Mouse (Mus musculus) fibroblast of lung, adult 2 months (primary cell): ENCODE data around the gene Zfp579.
"Not testable (repeated sequence)": the region's sequence is repeated elsewhere in the genome, so short reads cannot be mapped to it uniquely, and the experiment has no call there.

Source experiments
- DNase-seq: peaks from one replicate; pipeline ENCODE4 v3.0.0-alpha.2; 2011; ENCODE audit warnings: low read depth

Zfp579 gene

DNA sequence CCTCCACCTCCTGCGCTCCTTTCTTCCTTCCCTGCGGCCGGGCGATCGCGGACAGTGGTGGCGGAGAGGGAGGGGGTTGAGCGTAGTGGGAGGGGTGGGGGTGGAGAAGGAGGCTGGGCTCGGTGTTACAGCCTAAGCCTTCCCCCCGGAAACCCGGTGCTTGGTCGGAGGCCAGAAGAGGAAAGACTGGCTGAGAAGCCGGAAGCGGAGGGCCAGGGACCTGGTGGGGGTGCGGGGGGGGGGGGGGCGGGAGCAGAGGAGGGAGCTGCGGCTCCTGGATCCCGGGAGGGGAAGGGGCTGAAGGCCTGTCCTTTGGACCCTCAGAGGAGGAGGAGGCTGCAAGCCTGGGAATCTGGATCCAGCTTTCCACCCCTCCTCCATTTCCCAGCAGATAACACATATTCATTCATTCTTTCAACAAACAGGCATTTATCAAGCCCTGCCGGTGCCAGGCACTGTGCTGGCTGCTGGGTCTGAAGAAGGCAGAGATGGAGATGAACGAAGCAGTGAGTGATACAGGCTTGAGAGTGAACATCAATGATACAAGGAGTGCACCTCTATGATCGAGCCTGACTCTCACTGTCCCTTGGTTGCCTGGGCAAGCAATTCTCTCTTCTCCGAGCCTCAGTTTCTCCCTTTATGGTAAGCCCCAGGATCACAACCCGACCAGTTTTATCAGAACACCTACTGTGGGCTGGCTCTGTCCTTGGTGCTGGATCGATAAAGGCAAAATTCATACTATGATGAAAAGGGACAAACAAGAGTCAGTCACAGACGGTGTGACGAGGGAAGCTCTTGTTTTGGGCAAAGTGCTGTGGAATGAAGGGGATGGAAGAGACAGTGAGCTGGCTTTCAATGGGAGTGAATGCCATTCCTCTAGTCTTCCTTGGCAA, at the start of gene Zfp579:
Gene Zfp579 (minus strand): TSS at position 156 of the 893 bp plus-strand sequence.
- DNase-seq: peak; percentile 65

DNA sequence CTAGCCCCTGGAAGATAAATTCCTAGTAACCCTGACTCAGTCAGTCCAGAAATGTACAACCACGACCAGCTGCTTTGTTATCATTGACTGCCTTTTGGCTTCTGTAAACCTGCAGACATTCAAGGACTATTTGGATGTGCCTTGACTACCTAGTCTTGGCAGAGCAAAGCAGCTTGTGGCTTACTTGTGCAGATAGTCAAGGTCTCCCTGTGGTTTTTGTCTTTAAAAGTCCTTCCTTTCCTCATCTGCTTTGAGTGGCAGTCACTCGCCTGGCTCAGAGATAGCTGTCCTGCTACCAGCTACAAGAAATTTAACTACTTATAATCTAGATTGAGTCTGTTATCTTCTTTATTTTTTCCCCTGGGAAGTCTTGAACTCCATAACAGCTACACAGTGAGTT, 49.0 kb upstream of the Zfp579 start:
- DNase-seq: no peak

DNA sequence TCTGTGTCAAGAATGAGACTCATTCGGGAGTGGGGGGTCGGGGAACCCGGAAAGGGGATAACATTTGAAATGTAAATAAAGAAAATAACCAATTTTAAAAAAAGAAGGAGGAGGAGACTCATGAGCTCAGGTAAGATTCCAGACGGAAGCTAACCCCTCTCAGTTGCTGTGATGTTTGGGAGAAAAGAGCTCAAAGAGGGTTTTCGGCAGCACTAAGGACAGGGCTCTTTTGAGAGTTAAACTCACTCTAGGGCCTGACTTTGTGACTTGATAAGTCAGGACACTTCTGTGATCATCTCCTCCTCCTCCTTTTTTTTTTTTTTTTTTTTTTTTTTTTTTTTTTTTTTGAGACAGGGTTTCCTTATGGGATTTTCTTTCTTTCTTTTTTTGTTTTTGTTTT, 43.0 kb upstream of the Zfp579 start:
- no peak for DNase-seq

DNA sequence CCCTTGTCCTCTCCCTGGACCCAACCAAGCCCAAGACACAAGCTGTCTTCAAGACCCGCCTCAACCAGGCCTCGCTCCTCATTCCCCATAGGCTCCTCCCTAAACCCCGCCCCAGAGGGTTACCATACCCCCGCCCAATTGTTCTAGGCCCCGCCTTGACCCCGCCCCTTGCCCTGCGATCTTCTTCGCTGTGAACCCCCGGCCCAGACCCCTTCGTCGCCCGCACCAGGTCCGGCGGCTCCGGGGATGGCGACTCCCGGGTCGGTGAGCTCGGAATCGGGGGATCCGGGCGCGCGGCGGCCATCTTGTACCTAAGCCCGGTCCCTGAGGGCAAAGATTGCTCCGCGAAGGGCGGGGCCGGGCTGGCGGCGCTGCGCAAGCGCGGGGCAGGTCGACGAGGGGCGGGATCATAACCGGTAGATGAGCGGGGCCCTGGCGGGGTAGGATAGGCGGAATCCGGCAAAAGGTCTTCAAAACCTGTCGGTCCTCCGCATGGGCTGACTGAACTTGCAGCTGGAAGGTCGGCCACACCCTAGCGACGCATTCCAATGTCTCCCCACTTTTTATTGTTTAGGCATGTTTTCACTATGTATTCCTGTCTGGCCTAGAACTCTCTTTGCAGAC, 42.3 kb upstream of the Zfp579 start, which contains the start of gene Zfp784:
Gene Zfp784 (minus strand): TSS at position 338 of the 624 bp plus-strand sequence.
- DNase-seq: peak; percentile 77

DNA sequence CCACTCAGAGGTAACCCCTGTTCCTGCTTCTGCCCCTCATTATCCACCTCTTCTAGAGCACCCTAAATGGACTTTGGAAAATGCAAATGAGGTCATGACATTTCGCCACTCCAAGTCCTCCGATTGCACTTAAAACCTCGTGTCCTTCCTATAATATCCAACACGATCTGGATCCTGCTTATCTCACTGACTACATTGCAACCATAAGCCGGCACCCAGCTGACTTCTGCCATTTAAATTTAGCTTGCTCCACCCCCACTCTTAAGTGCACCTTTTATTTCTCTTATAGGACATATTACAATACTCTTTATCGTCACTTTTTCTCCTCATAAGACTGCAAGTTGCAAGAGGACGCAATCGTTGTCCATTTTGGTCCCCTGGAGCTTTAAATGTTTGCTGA, 41.5 kb upstream of the Zfp579 start:
- no peak for DNase-seq

DNA sequence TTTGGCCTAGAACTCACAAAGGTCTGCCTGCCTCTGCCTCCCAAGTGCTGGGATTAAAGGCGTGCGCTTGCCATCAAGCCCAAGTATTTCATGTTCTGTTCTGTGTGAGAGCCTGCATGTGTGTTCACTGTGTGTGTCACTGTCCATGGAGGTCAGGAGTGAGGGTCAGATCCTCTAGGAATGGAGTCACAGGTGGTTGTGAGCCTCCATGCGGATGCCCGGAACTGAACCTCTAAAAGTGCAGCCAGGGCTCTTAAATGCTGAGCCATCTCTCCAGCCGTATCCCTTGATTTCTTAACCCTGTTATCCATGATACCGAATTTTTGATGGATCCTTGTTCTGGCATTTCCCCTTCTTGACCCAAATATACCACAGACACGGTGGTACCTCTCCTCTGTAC, 41.1 kb upstream of the Zfp579 start:
- no peak for DNase-seq

DNA sequence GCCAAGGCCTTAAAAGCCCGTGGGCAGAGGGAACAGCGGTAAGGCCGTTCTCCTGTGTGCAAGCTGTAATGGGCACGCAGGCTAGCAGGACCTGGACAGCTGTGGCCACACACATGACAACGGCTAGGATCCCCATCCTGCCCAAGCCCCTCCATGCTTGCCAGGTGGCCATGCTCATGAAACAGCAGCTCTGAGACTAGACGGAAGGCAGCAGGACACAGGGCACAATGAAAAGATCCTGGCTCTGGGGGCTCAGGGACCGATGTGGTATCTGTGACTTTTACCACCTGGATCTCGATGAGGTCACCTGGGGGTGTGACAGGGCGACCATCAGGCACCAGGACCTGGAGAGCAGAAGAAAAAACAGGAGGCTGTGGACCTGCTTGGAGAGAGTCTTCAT, 40.2 kb upstream of the Zfp579 start:
- DNase-seq: no peak

DNA sequence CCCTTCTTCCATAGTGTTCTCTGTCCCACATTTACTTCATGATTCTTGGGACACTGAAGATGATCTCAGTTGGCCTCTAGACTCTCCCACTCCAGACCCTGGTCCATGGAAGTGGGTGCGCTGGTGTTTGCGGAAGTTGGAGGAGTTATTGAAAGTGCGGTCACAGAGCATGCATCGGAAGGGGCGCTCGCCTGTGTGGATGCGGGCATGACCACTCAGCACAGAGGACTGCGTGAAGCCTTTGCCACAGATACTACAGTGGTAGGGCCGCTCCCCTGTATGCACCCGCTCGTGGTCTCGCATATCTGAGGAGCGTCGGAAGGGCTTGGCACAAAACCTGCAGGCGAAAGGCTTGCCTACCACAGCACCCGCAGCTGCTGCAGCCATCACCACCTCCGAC, 39.7 kb upstream of the Zfp579 start:
- DNase-seq: no peak

DNA sequence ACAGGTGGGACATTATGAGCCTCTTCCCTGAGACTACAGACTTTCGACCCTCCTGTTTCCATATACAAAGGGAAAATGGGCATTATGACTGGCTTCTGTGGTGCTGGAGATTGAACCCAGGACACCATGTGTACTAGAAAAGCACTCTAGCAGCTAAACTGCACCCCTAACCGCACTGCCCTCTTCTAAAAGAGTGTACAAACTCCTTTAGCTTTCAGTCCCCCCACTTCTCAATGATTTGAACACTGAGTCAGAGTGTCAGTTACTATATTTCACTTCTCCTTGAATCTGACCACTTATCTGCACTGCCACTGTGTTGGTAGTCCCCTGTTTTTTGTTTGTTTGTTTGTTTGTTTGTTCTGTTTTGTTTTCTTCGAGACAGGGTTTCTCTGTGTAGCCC, 37.9 kb upstream of the Zfp579 start, which contains the start of gene 4632433K11Rik:
Gene 4632433K11Rik (plus strand): TSS at position 301 of the 400 bp plus-strand sequence.
- no peak for DNase-seq

DNA sequence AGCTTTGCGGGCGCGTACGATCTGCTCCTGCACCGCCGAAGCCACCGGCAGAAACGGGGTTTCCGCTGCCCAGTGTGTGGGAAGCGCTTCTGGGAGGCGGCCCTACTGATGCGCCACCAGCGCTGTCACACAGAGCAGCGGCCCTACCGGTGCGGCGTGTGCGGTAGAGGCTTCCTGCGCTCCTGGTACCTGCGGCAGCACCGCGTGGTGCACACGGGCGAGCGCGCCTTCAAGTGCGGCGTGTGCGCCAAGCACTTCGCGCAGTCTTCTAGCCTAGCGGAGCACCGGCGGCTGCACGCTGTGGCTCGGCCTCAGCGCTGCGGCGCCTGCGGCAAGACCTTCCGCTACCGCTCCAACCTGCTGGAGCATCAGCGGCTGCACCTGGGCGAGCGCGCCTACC, 35.5 kb upstream of the Zfp579 start:
- no peak for DNase-seq

DNA sequence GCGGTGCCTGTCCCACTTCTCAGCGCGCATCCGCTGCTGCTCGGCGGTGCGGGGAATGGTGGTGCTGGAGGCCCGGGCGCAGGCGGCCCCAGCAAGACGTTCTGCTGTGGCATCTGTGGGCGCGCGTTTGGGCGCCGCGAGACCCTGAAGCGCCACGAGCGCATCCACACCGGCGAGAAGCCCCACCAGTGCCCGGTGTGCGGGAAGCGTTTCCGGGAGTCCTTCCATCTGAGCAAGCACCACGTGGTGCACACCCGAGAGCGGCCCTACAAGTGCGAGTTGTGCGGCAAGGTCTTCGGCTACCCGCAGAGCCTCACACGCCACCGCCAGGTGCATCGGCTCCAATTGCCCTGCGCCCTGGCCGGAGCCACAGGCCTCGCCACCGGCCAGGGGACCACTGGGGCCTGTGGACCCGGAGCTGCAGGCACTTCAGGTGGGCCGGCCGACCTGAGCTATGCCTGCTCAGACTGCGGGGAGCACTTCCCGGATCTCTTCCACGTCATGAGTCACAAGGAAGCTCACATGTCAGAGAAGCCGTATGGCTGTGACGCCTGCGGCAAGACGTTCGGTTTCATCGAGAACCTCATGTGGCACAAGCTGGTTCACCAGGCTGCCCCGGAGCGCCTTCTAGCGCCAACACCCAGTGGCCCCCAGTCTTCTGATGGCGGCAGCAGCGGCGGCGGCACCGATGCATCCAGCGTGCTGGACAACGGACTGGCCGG, 34.8 kb upstream of the Zfp579 start:
- no peak for DNase-seq

DNA sequence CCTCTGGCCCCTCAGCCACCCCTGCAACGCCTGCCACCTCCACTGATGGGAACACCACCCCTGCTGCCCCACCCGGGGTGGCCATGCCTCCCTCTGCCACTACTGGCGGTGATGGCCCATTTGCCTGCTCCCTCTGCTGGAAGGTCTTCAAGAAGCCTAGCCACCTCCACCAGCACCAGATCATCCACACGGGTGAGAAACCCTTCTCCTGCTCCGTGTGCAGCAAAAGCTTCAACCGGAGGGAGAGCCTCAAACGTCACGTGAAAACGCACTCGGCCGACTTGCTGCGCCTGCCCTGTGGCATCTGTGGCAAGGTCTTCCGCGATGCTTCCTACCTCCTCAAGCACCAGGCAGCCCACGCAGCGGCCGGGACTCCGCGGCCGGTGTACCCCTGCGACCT, 34.0 kb upstream of the Zfp579 start:
- DNase-seq: no peak

DNA sequence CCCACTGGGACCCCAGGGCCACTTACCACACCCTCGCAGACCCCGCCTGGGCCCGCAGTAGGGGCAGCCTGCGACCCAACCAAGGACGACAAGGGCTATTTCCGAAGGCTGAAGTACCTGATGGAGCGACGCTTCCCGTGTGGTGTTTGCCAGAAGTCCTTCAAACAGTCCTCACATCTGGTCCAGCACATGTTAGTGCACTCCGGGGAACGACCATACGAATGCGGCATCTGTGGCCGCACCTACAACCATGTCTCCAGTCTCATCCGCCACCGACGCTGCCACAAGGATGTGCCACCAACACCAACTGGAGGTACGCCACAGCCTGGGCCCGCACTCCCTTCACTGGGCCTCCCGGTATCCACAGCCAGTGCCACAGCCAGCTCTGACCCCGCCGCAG, 33.6 kb upstream of the Zfp579 start:
- no peak for DNase-seq

DNA sequence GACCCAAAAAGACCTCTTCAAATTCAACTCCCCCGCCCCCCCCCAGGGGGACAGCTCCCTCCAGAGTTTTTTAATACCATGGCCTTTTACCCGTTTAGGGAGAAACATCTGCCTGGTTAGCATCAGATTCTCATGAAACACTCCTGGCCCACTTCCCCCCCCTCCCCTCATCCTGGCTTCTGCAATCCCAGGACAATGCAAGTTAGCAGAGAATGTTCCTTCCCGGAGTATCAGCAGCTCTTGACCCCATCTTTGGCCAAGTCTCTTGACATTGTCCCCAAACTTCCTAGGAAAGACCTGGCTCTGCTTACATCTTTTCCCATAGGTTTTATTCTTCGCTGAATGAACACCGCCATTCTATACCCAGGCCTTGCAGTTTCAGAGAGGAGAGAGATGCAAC, 25.2 kb upstream of the Zfp579 start:
- DNase-seq: no peak

DNA sequence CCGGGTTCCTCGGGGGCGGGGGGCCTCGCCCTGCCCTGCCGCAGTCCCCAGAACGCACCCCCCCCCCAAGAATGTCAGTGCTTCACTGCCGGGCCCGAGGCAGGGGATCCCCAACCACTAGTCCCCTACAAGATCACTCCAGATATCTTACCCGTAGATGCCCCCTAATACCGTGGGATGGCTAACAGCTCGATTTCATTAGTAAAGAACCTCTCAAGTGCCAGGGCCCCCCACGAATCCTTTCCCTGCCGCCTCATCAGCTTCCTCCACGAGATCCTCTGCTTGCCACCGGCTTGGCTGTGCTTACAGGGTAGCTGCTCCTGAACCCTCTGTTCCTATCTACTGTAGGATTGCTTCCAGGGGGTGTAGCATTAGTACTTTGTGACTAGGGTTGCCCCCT, 24.7 kb upstream of the Zfp579 start:
- DNase-seq: no peak

DNA sequence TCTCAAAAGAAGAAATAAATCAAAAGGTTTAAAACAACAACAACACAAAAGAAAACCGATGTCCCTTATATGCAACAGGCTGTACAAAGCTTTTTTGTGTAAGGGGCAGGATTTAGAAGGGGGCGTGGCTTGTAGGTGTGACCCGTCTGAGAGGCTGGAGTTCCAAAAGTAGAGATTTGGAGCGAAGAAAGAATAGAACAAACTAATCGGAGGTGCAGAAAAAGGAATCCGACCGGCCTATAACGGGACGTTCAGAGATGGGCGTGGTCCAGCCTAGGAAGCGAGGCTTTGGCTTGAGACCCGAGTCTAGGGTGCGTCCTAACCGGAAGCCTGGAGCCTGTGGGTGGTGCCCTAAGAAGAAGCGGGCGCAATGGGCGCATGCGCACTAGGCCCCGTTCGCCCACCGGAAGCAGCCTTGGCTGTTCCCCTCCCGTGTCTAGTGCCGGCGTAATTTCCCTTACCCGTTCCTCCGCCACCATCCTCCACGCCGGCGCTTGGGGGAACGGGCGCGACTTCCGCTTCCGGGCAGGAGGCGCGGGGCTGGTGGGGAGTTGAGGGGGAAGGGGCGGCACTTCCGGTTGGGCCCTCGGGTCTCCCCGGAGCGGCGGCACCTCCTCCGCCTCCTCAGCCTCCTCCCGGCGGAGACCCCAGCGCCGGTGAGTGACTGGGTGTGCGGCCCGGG, 24.2 kb upstream of the Zfp579 start, which contains the start of the genes Zfp865 and Ccdc106:
Gene Zfp865 (plus strand): TSS at position 377 of the 682 bp plus-strand sequence.
Gene Ccdc106 (plus strand): TSS at position 554 of the 682 bp plus-strand sequence.
- DNase-seq: peak; percentile 96

DNA sequence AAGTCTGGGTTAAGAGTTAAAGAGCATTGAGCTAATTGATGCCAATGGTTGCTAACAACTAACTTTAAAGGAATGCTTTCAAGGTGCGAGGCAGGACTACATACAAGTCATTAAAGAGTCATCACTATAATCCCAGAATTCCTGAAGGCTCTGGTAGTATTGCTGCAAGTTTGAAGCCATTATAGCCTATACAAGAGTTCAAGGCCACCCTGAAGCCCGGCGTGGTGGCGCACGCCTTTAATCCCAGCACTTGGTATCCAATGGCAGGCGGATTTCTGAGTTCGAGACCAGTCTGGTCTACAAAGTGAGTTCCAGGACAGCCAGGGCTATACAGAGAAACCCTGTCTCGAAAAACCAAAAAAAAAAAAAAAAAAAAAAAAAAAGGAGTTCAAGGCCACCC, 23.6 kb upstream of the Zfp579 start:
- not testable (repeated sequence) for DNase-seq

DNA sequence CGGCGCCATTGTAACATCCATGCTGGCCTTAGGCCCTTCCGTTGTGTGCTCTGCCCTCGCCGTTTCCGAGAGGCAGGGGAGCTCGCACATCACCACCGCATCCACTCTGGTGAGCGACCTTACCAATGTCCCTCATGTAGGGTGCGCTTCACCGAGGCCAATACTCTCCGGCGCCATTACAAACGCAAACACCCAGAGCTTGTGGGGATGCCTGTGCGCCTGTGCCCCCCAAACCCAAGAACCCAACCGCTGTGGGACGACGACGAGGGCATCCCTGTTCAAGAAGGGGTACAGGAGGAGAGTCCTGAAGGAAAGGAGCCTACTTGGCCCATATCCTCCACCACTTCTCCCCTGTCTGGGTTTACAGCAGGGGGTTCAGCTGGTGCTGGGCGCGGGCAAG, 22.0 kb upstream of the Zfp579 start:
- no peak for DNase-seq

DNA sequence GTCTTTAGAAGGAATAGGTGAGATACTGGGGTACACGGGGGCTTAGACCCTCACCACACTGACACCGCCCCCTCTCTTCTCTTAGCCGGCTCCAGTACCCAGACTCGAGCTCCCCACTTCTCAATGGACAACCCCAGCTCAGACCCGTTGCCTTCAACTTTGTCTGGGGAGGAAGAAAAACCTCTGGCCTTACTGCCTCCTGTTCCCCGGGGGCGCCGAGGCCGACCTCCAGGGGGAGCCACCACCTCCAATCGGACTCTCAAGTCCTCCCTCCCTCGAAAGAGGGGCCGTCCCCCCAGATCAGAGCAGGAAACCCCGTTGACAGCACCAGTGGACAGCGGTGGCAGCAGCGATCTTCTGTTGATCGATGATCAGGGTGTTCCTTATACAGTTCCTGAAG, 21.4 kb upstream of the Zfp579 start:
- DNase-seq: no peak

DNA sequence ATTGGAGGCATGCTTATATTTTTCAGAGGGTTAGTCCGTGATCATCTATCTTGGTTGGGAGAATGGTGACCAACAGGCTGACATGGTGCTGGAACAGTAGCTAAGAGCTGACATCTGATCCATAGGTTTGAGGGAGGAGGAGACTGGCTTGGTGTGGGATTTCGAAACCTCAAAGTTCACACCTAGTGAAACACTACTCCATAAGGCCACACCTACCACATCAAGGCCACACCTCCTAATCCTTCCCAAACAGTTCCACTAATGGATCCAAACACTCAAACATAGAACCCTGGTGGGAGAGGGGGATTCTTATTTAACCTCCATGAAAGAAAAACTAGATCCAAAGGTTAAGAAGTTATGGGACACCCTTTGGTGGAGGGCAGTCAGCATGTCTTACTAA, 21.0 kb upstream of the Zfp579 start:
- no peak for DNase-seq

DNA sequence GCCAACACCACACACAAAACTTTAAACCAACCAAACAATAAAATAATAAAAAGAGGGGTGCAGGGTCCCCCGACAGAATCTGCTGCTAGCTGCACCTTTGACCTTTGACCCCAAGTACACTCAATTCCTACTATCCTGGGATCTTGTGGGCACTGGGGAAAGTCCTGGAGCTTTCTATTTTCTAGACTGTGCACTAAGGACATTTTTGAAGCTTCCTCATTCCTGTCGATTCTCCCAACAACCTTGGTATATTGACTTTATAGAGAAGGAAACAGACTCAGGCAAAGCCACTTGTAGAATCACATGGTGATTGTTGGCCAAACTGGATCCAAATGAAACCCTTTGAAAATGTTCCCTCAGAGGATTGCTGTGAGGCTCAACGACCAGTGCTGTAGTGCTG, 20.1 kb upstream of the Zfp579 start:
- no peak for DNase-seq
